Mouse (Mus musculus) spleen, adult 18-20 months (tissue): ENCODE measurements around the gene Gm20838.
"Not testable (repeated sequence)": the region's sequence is repeated elsewhere in the genome, so short reads cannot be mapped to it uniquely, and the experiment has no call there.

Source experiments
- DNase-seq, 2 experiments: peaks; one replicate each; pipeline ENCODE4 v3.0.0; 2022; ENCODE audit warnings: mixed read lengths in 2 of 2

Gm20838 gene

DNA sequence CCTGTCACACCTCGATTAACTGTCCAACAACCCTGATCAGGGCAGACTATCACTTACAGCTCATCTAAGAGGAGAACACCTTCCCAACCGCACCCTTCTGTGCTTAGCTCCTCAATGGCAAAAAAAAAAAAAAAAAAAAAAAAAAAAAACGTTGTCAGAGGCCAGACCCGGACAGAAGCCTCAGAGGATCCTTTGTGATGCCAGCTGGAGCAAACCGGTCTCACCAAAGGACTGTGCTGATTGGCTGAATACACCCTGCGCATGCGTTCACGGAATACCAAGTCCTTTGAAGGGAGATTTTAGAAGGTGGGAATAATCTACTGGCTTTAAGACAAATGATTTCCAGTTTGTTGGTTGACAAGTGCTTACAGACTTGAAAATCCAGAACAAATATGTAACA lies at the start of gene Gm20838:
Gene Gm20838, minus strand, starts transcription at position 101 of the 400 bp plus-strand sequence.
- not testable (repeated sequence) for DNase-seq
